Mouse (Mus musculus) A20 (cell line): ENCODE measurements around the gene Hnrnpul1.
A peak's percentile ranks its signal among the peaks of the same experiment; 100 is the strongest.

Source experiments
- DNase-seq: peaks from one replicate; pipeline ENCODE4 v3.0.0-alpha.2; 2011; ENCODE audit warnings: low read depth, low spot score

The Hnrnpul1 gene

DNA sequence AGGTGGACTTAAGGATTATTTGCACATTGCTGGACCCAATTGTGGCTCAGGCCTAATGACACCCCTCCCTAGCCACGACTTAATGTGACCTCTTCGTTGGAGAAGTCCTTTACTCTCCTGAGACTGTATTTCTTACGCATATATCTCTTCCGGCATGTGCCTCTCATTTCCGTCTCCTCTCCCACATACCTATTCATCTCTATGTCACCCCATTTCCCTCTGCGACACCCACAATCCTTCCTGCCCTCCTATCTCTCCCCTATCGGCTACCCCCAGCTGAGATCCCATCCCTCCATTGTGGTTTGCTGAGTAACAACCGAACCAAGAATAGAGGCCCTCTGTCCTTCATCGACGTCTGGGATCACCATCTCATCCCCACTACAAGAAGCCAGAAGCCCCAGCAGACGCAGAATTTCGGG is 64.9 kb downstream of the Hnrnpul1 start:
- DNase-seq: no peak

GRCm38 (mm10) chr7:25688810-25689586 is 65.6 kb downstream of the Hnrnpul1 start:
- DNase-seq: peak; percentile 81

DNA sequence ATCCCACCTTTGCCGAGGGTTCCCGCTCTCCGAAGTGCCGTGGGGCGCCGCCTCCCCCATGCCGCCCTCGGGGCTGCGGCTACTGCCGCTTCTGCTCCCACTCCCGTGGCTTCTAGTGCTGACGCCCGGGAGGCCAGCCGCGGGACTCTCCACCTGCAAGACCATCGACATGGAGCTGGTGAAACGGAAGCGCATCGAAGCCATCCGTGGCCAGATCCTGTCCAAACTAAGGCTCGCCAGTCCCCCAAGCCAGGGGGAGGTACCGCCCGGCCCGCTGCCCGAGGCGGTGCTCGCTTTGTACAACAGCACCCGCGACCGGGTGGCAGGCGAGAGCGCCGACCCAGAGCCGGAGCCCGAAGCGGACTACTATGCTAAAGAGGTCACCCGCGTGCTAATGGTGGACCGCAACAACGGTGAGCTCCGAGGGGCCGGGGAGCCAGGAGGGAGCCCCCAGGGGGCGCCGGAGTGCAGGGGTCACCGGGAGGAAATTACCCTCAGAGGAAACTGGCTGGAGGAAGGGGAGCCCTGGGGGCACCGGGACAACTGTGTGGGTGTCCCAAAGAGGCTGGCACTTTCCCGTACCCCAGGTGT is 66.7 kb downstream of the Hnrnpul1 start:
- peak; percentile 83 for DNase-seq

GRCm38 (mm10) chr7:25686680-25687531 is 67.7 kb downstream of the Hnrnpul1 start, which contains the start of gene Tgfb1:
TSS of gene Tgfb1 (plus strand) at chr7:25687002.
- DNase-seq: peak; percentile 90

DNA sequence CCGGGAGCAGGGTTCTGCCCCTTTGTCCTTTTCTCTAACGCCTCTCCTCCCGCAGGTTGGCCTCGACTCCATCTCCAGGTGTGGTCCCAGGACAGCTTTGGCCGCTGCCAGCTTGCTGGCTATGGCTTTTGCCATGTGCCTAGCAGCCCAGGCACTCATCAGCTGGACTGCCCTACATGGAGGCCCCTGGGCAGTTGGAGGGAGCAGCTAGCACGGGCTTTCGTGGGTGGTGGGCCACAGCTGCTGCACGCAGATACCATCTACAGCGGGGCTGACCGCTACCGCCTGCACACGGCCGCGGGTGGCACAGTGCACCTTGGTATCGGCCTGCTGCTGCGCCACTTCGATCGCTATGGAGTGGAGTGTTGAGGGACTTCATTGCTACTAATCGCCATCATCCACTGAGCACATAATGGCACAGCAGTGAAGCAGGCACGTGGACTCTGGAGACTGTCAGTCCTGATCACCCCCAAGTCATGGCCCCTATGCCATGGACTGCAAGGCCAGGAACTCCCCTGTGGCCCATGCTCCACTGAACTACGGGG is 68.6 kb downstream of the Hnrnpul1 start:
- DNase-seq: no peak

DNA sequence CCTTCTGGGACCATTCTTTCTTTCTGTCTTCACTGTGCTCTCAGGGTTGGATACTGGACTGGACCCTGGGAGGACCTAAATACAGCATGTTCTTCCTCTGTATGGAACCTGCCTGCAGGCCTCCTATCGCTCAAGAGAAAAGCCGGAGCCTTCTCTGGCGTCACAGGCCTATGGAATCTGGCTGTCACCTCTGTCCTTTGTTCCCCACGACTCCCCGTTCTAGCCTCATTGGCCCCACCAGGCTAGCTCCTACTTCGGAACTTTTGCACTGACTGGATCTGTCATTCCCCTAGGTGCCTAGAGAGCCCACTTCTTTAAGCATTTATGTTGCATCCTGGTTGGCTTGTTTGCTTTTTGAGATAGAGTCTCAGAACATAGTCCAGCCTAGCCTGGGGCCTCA is 69.9 kb downstream of the Hnrnpul1 start:
- DNase-seq: no peak

DNA sequence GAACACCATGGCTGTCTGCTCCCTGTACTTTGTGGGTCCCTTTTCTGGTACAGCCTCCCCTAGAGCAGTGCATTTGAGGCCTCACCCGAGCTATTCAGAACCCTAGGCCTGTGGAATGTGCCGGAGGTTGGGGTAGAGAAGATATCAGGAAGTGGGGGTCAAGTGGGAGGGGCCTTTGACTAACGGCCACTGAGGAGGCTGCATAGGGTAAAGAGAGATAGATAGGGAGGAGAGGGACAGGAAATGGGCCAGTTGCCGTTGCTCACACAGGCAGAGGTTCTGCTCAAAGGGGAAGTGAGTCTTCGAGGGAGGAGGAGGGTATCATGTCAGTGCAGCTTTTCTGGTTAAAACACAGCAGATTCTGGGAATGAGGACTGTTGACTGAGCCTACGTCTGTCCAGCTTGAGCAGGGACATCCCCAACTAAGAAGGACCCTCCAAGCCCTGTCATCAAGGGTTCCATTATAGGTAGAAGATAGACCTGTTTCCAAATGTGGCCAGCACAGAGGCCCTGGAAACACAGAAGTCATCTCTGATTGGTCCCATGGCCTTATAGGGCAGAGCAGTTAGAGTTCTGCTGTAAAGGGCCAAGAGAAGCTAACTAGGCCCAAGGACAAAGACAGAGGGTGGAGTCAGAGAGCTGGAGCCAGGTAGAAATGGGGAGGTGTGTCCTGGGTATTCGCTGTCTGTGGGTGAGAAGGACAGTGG is 70.9 kb downstream of the Hnrnpul1 start:
- peak; percentile 92 for DNase-seq

- DNase-seq: peak; percentile 39
Measured at GRCm38 (mm10) chr7:25681341-25682231, 73.0 kb downstream of the Hnrnpul1 start.

DNA sequence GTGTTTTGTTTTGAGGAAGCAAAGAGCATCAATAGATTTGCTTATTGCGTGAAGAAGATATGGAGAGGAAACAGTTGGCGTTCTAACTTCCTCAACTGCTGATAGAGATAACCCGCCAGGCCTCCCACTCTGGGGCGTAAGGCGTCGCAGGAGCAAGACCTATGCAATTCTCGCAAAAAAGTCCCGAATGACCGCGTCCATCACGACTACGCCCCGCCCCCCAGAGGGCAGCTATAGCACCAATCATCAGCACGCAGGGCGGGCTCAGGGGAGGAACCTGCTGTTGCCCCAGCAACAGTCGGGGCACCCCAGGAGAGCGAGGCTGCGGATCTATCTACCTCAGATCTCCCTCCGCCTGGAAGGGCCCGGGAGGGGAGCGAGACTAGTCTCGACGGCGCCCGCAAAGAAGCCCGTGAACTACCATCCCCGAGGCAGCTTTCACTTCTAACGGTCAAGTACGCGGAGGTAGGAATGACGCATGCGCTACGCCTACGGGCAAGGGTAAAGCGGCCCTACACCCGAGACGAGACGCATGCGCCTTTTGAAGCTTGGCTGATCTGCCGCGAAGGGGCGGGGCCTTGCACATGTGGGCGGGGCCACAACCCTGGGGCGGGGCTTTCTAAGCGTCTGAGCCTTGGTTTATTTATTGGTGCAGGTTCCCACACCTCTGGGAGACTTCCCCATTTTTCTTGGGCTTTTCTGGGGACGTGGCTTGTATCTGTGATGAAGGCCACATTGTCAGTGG is 73.9 kb downstream of the Hnrnpul1 start, which contains the start of gene B9d2:
Gene B9d2, plus strand, starts transcription at position 267 of the 745 bp plus-strand sequence.
- DNase-seq: peak; percentile 100

GRCm38 (mm10) chr7:25679971-25680370 is 74.6 kb downstream of the Hnrnpul1 start:
- no peak for DNase-seq

DNA sequence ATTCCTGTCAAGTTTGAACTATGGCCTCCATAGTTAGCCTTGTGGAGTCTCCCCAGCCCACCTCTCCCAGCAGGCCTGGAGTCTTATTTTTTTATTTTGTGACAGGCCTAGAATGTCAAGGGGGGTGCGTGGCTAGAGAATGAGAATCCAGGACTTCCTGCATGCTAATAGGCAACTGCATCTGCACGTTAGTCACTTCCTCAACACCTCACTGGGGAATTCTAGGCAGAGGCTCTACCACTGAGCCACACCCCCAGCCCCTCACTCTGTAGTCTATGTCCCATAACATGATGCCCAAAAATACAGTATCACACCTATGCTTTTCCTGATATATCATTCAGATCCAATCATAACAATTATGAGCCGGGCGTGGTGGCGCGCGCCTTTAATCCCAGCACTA is 77.5 kb downstream of the Hnrnpul1 start:
- DNase-seq: no peak

DNA sequence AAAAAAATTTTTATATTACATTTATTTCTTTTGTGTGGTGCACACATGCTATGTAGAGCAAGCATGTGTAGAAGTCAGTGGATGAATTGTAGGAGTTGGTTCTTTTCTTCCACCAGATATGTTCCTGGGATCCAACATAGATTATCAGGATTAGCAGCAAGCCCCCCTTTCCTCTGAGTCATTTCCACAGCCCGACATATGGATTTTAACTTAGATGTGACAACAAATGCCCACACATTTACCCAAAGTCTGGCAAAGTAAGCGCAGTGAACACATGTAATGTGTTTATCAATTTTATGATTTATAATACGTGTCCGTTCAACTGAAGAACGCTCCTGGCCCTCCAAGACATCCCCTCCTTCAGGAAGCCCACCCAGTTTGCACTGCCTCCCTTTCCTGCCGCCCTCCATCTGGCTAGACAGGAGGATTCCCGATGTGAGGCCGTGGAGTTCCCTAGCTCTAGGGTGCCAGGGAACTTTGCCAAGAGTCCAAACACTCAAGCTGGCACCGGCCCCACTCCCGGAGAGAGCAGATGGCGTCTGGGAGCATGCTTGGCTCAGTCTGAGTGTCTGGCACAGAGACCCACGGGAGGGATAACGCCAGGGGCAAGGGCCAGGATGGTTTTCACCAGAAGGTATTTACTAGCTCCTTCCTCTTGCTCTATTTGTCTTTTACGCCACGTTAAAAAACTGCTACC is 78.3 kb downstream of the Hnrnpul1 start:
- DNase-seq: no peak

DNA sequence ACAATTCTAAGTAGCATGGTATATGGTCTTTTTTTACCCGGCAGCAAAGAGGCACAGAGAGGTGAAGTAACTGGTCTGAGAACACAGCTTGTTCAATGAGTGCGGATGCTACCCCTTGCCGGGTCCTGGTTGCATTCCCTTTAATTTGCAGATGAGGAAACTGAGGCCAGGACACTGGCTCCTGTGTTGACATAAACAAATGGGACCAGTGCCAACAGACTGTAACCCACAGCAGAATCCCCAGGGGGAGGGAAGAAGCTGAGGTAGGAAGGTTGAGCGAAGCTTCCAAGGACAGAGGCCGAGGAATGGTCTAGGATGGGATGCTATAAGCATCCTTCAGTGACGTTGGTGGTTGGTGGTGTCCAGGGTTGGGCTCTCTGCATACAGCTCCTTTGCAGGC is 79.2 kb downstream of the Hnrnpul1 start:
- no peak for DNase-seq

DNA sequence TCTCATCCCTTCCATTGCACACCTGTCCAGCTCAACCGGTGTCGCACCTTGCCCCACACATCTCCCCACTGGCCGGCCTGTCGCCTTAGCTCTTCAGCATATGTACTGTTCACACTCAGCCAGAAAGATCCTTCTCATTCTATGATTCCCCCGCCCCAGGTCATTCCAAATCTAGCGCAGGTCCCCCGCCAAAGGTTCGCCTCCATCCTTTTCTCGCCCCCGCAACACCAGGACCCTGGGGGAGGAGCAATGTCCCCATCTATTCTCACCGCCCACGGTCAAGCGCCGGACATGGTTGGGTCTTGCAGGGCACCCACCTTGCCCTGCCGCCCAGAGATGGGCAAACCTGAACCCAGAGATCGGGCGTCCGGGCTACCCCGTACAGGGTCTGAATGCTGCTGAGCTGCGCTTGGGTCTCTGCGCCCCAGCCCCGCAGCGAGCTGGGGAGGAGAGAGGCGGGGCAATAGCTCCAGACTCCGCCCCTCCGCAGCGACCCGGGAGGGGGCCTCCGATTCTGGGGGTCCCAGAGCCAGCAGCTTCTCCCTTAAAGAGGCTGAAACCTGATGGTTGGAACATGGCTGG is 79.7 kb downstream of the Hnrnpul1 start, which contains the start of gene Tmem91:
Gene Tmem91, minus strand, starts transcription at position 448 of the 582 bp plus-strand sequence.
- no peak for DNase-seq

DNA sequence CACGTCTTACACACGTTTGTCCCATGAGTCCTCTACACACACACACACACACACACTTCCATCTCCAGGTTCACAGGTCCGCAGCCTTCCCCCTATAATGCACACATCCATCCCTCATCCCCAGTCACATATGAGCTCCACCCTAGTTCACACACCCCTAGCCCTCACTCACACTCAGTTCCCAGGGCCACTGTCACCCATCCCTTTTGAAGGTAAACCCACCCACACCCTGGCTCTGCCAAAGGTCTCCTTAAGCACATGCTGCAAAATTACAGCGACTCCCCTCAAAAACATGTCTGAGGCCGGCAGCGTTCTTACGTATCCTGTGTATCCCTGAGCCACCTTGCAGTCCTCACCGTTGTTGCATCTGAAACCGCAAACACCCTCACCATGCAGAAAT is 80.3 kb downstream of the Hnrnpul1 start:
- no peak for DNase-seq

- peak; percentile 47 for DNase-seq
Measured at GRCm38 (mm10) chr7:25672442-25672841, 82.1 kb downstream of the Hnrnpul1 start.

- DNase-seq: no peak
Measured at GRCm38 (mm10) chr7:25671686-25672085, 82.9 kb downstream of the Hnrnpul1 start.
